Mouse (Mus musculus) heart, adult 2 months (tissue): ENCODE results near the gene Clec12a.
"Not testable (repeated sequence)": the region's sequence is repeated elsewhere in the genome, so short reads cannot be mapped to it uniquely, and the experiment has no call there.

Source experiments
- CTCF ChIP-seq: fragments of 200-600 bp; IDR thresholded peaks from 2 replicates; pipeline ENCODE4 v1.8.1; 2022; ENCODE audit warnings: antibody characterized with exemption, mild to moderate bottlenecking, moderate library complexity
- EP300 ChIP-seq: fragments of 200-500 bp; IDR thresholded peaks from 2 replicates; pipeline ENCODE4 v1.6.1; 2011; ENCODE audit warnings: low read depth, low read length, control low read depth; ENCODE audit not compliant: insufficient read depth

DNA sequence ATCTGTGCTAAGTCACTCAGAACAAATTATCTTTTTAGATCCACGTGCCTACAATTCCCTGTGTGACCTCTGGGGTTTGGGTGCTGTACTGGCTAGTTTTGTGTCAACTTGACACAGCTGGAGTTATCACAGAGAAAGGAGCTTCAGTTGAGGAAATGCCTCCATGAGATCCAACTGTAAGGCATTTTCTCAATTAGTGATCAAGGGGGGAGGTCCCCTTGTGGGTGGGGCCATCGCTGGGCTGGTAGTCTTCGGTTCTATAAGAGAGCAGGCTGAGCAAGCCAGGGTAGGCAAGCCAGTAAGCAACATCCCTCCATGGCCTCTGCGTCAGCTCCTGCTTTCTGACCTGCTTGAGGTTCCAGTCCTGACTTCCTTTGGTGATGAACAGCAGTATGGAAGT, at the start of gene Clec12a:
- TF ChIP-seq CTCF, EP300: not testable (repeated sequence)
